ENCODE assay signal across 29 mouse cellular contexts in genomic region chr10:117724136-117724718, GRCm38 (mm10). TPM values are rescaled to one million over a fixed set of nuclear protein-coding genes. Genes with fewer than 3 reads are reported as not detected.
A peak's percentile ranks its signal among the peaks of the same experiment; 100 is the strongest.
DNase-seq lines count a peak whose midpoint lies in the region; ATAC-seq lines count a peak whose summit lies in the region.
"Had no signal": no experiment of that assay in that cellular context is flagged by ENCODE, and none has a peak within 500 bp of the region (broad histone marks: within the 10 kb centered on the region; RNA-seq: fewer than 3 reads in every experiment).

No protein-coding gene starts in this region.

- H3K27me3 ChIP-seq in midbrain, embryonic 16.5 days (ENCODE audit: control insufficient read depth, insufficient read depth, low read depth, low read length), result no peaks in the 10 kb centered on the region
- H3K27me3 ChIP-seq: CH12.LX; embryonic facial prominence, embryonic 13.5 days; embryonic facial prominence, embryonic 15.5 days; forebrain, embryonic 12.5 days; Patski had no signal

- no peak overlapping the region for H3K4me3 ChIP-seq in midbrain, embryonic 16.5 days (ENCODE audit: low read depth, low read length)
- H3K4me3 ChIP-seq: embryonic facial prominence, embryonic 13.5 days; embryonic facial prominence, embryonic 15.5 days; erythroblast, embryonic 14.5 days; forebrain, embryonic 10.5 days; forebrain, embryonic 12.5 days had no signal

- DNase-seq in adipocyte (ENCODE audit: low spot score), result peak; percentile 98
- no peak for DNase-seq in cerebellum, adult 8-10 months
- no peak for DNase-seq in testis, postnatal 10 days (ENCODE audit: low spot score)
- DNase-seq: adrenal gland, adult 2 months; adrenal gland, postnatal 14 days; adrenal gland, postnatal 36 days; B cell, adult 2 months; cerebellum, adult 11 months; cerebellum, adult 18-20 months; cerebellum, adult 9-11 months; cerebellum, postnatal 14 days; cerebellum, postnatal 36 days; embryo, embryonic 11 days had no signal

- no peak overlapping the region for H3K4me2 ChIP-seq in midbrain, embryonic 16.5 days (ENCODE audit: low read length)
- H3K4me2 ChIP-seq: embryonic facial prominence, embryonic 13.5 days; embryonic facial prominence, embryonic 15.5 days; forebrain, embryonic 12.5 days had no signal

- no peak overlapping the region for H3K27ac ChIP-seq in midbrain, embryonic 16.5 days (ENCODE audit: low read length)
- H3K27ac ChIP-seq: embryonic facial prominence, embryonic 13.5 days; embryonic facial prominence, embryonic 15.5 days; forebrain, embryonic 10.5 days; forebrain, embryonic 12.5 days had no signal

- no peaks in the 10 kb centered on the region for H3K9me3 ChIP-seq in midbrain, embryonic 16.5 days (replicated peaks; ENCODE audit: control insufficient read depth, low read length, poor library complexity, severe bottlenecking)
- H3K9me3 ChIP-seq: embryonic facial prominence, embryonic 13.5 days; embryonic facial prominence, embryonic 15.5 days; forebrain, embryonic 10.5 days; forebrain, embryonic 12.5 days; G1E had no signal

- H3K9ac ChIP-seq in midbrain, embryonic 16.5 days (ENCODE audit: low read depth, low read length), result no peak overlapping the region
- H3K9ac ChIP-seq: embryonic facial prominence, embryonic 13.5 days; embryonic facial prominence, embryonic 15.5 days; forebrain, embryonic 12.5 days had no signal

- no peaks in the 10 kb centered on the region for H3K36me3 ChIP-seq in midbrain, embryonic 16.5 days (ENCODE audit: control insufficient read depth, insufficient read depth, low read length)
- H3K36me3 ChIP-seq: embryonic facial prominence, embryonic 13.5 days; embryonic facial prominence, embryonic 15.5 days; forebrain, embryonic 10.5 days; forebrain, embryonic 12.5 days; G1E had no signal

- ATAC-seq in granulocyte monocyte progenitor cell, adult 5-6 weeks (replicated peaks; ENCODE audit: poor library complexity, severe bottlenecking), result peak; percentile 38; the same call in 1 of the 2 replicates
- ATAC-seq in megakaryocyte progenitor cell, adult 5-6 weeks (replicated peaks; ENCODE audit: poor library complexity), result 0 out of 2 replicates have a peak, but pooled peaks have one; percentile 31
- ATAC-seq in midbrain, embryonic 16.5 days, result no peak
- no peak for ATAC-seq in frontal cortex, adult (ENCODE audit: low TSS enrichment)
- ATAC-seq: activated CD4-positive, CD25-positive, alpha-beta regulatory T cell, adult 4 months; CD4-positive, CD25-positive, alpha-beta regulatory T cell, adult 4 months; forebrain, embryonic 14.5 days; forebrain, embryonic 16.5 days; Patski had no signal

- WGBS in midbrain, embryonic 16.5 days, result 85% methylated on average over 5 of the region's 5 CpGs

- H3K4me1 ChIP-seq in midbrain, embryonic 16.5 days (ENCODE audit: control insufficient read depth, insufficient read depth, low read length), result no peaks in the 10 kb centered on the region
- H3K4me1 ChIP-seq: embryonic facial prominence, embryonic 13.5 days; embryonic facial prominence, embryonic 15.5 days; forebrain, embryonic 10.5 days; forebrain, embryonic 12.5 days had no signal

RNA-seq across cellular contexts. Expression of gene Mdm2, which starts 13.7 kb away (rescaled TPM):
- total RNA-seq in granulocyte monocyte progenitor cell, adult 5-6 weeks (2014; fragmentation: Nextera tagmentation), result 43.0 and 62.0 TPM in 2 replicates
- 45.3 and 47.9 TPM in 2 replicates for total RNA-seq in granulocyte monocyte progenitor cell, adult 5-6 weeks (2017)
- total RNA-seq in megakaryocyte progenitor cell, adult 5-6 weeks (2015), result 68.6 and 74.8 TPM in 2 replicates
- 44.0 and 63.1 TPM in 2 replicates for total RNA-seq in megakaryocyte progenitor cell, adult 5-6 weeks (2017)
- polyA plus RNA-seq in midbrain, embryonic 16.5 days (2015; fragmentation: Nextera tagmentation; extraction: Ambion mirVana), result 53.1 and 55.7 TPM in 2 replicates

RNA-seq across cellular contexts. Expression of gene Slc35e3, which starts 21.9 kb away (rescaled TPM):
- 6.1 and 12.7 TPM in 2 replicates for total RNA-seq in granulocyte monocyte progenitor cell, adult 5-6 weeks (2014; fragmentation: Nextera tagmentation)
- total RNA-seq in granulocyte monocyte progenitor cell, adult 5-6 weeks (2017), result 14.4 and 18.9 TPM in 2 replicates
- total RNA-seq in megakaryocyte progenitor cell, adult 5-6 weeks (2015), result 7.8 and 16.0 TPM in 2 replicates
- 9.0 and 14.0 TPM in 2 replicates for total RNA-seq in megakaryocyte progenitor cell, adult 5-6 weeks (2017)
- polyA plus RNA-seq in midbrain, embryonic 16.5 days (2015; fragmentation: Nextera tagmentation; extraction: Ambion mirVana), result 34.4 and 34.8 TPM in 2 replicates
- polyA plus RNA-seq: erythroblast, embryonic 14.5 days had no signal

Comparison
In these comparisons a context has a peak if more than half of its experiments do, and no peak if none do; other contexts are left out.
1. ATAC-seq: peak in granulocyte monocyte progenitor cell, adult 5-6 weeks (single experiment) and megakaryocyte progenitor cell, adult 5-6 weeks (single experiment); none in midbrain, embryonic 16.5 days (single experiment) and frontal cortex, adult (single experiment).